Mouse (Mus musculus) embryonic fibroblast, embryonic 13.5 days (primary cell): ENCODE results near the gene Gm20481.

ENCODE experiments used
- CTCF ChIP-seq: IDR thresholded peaks from 2 replicates; pipeline ENCODE4 v1.5.1; 2011; ENCODE audit warnings: mild to moderate bottlenecking, control low read depth, low read length, moderate library complexity, borderline replicate concordance; ENCODE audit not compliant: insufficient read depth
- POLR2A ChIP-seq: IDR thresholded peaks from 2 replicates; pipeline ENCODE4 v1.6.1; 2011; ENCODE audit warnings: low read depth, mild to moderate bottlenecking, control low read depth, low read length, moderate library complexity

- no peak for TF ChIP-seq CTCF
- TF ChIP-seq POLR2A = peak; percentile 29
These were observed 31.9 kb downstream of the Gm20481 start for GRCm38 (mm10) chr17:35001452-35002152.
